Mouse (Mus musculus) liver, embryonic 13.5 days (tissue): Measurements from ENCODE around the gene Fam120c. TPM values are rescaled to one million over a fixed set of nuclear protein-coding genes. Genes with fewer than 3 reads are reported as not detected.
A peak's percentile ranks its signal among the peaks of the same experiment; 100 is the strongest.
"Not testable (repeated sequence)": the region's sequence is repeated elsewhere in the genome, so short reads cannot be mapped to it uniquely, and the experiment has no call there.

Source experiments
- ATAC-seq: fragments of 200-750 bp; cut with Nextera tagmentation; 2 replicates; pipeline ENCODE4 v1.8.0; 2017; ENCODE audit warnings: low read depth, mild to moderate bottlenecking, moderate number of reproducible peaks, moderate library complexity
- DNase-seq: peaks from one replicate; pipeline ENCODE4 v3.0.0; 2022
- H3K27ac ChIP-seq: fragments of 300-500 bp; sonication (generic); 2 replicates; pipeline ENCODE4 v1.5.1; 2015; ENCODE audit warnings: moderate library complexity, mild to moderate bottlenecking, inconsistent platforms
- H3K27me3 ChIP-seq: fragments of 300-500 bp; sonication (generic); 2 replicates; pipeline ENCODE4 v1.6.1; 2015; ENCODE audit warnings: mild to moderate bottlenecking, inconsistent platforms
- H3K36me3 ChIP-seq: fragments of 300-500 bp; sonication (generic); 2 replicates; pipeline ENCODE4 v1.6.1; 2015; ENCODE audit warnings: mild to moderate bottlenecking, inconsistent platforms
- H3K4me1 ChIP-seq: fragments of 300-500 bp; sonication (generic); replicated peaks from 2 replicates; pipeline ENCODE4 v1.6.1; 2015; ENCODE audit warnings: inconsistent platforms
- H3K4me2 ChIP-seq: fragments of 300-500 bp; sonication (generic); 2 replicates; pipeline ENCODE4 v1.6.1; 2015; ENCODE audit warnings: inconsistent platforms, mild to moderate bottlenecking, moderate library complexity
- H3K4me3 ChIP-seq: fragments of 300-500 bp; sonication (generic); replicated peaks from 2 replicates; pipeline ENCODE4 v1.5.1; 2015; ENCODE audit warnings: mild to moderate bottlenecking, inconsistent platforms
- H3K9ac ChIP-seq: fragments of 300-500 bp; sonication (generic); 2 replicates; pipeline ENCODE4 v1.6.1; 2015; ENCODE audit warnings: mild to moderate bottlenecking, inconsistent platforms
- H3K9me3 ChIP-seq: fragments of 300-500 bp; sonication (generic); replicated peaks from 2 replicates; pipeline ENCODE4 v1.6.1; 2016; ENCODE audit warnings: inconsistent platforms
- WGBS: fragments of 180-500 bp; shearing (Covaris S2); methylation state at CpG from one replicate; pipeline ENCODE4 v1.1.7; 2015; ENCODE audit not compliant: insufficient replicate concordance; 5-methylcytosine and 5-hydroxymethylcytosine counted together
- polyA plus RNA-seq: library from polyadenylated mRNA; unstranded; fragments of >200 nt; fragmentation: Nextera tagmentation; extraction: Ambion mirVana; gene quantifications from 2 replicates; pipeline ENCODE4 v1.2.1, GENCODE M21; 2015

Gene Fam120c
- polyA plus RNA-seq, 1 experiment from 2014 or later: 0.60 TPM

DNA sequence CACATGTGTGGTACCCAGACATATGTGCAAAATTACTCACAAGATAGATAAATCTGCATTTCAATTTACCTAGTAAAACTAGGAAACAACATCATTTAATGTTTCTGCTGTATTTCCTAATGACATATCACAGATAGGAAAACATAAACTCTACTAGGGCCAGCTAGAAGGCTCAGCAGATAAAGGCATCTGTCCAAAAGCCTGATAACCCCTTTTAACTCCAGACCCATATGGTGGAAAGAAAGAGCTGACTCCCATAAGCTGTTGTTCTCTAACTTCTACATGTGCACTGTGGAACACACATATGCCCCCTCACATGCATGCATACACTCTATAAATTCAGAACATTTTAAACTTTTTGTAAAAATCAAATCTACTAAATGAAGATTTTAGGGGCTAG lies 99.7 kb downstream of the Fam120c start:
- Histone ChIP-seq H3K4me2 (no peak overlapping the region), H3K9me3 (no peaks in the 10 kb centered on the region), H3K9ac (no peak overlapping the region), H3K4me3 (no peak overlapping the region), H3K27ac (no peak overlapping the region), H3K27me3 (no peaks in the 10 kb centered on the region), H3K4me1 (peaks cover 7% of the 10 kb centered on the region; the same call in 1 of the 2 replicates), H3K36me3 (no peaks in the 10 kb centered on the region)
- DNase-seq (no peak), ATAC-seq (peak; percentile 76; the same call in 1 of the 2 replicates)

GRCm38 (mm10) chrX:151444189-151444588 lies 100.2 kb downstream of the Fam120c start:
- DNase-seq (no peak), ATAC-seq (no peak)
- no peak overlapping the region for H3K4me2 ChIP-seq
- H3K9me3 ChIP-seq: no peaks in the 10 kb centered on the region
- no peak overlapping the region for H3K4me3 ChIP-seq
- peaks cover 7% of the 10 kb centered on the region; the same call in 1 of the 2 replicates for H3K4me1 ChIP-seq
- 69% methylated on average over 1 of the region's 1 CpGs for WGBS
- H3K27ac ChIP-seq: no peak overlapping the region
- H3K9ac ChIP-seq: no peak overlapping the region
- no peaks in the 10 kb centered on the region for H3K27me3 ChIP-seq
- H3K36me3 ChIP-seq: no peaks in the 10 kb centered on the region

DNA sequence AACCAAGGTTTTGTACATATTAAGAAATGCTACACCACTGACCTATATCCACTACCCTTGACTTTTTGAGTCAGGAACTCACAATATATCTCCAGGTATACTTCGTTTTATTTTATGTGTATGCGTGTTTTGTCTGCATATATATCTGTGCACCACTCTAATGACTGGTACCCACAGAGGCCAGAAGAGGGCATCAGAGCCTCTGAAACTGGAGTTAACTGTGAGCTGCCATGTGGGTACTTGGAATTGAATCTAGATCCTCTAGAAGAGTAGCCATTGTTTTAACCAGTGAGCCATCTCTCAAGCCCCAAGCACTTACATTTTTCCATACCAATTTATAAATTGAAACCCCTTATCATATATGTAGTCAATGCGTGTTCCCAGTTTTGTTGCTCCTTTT lies 144.2 kb downstream of the Fam120c start:
- Histone ChIP-seq H3K4me2 (no peak overlapping the region), H3K27me3 (no peaks in the 10 kb centered on the region), H3K9ac (no peak overlapping the region), H3K36me3 (no peaks in the 10 kb centered on the region), H3K4me3 (no peak overlapping the region), H3K4me1 (no peaks in the 10 kb centered on the region), H3K27ac (no peak overlapping the region), H3K9me3 (no peaks in the 10 kb centered on the region)
- DNase-seq (no peak), ATAC-seq (no peak)
- 63% methylated on average over 3 of the region's 3 CpGs for WGBS

- not testable (repeated sequence) for H3K36me3 ChIP-seq, H3K4me1 ChIP-seq, ATAC-seq, DNase-seq, H3K4me2 ChIP-seq, H3K9ac ChIP-seq, H3K9me3 ChIP-seq, H3K4me3 ChIP-seq, H3K27ac ChIP-seq, H3K27me3 ChIP-seq
- 80% methylated on average over 4 of the region's 4 CpGs for WGBS
Observed at GRCm38 (mm10) chrX:151493269-151493668, 149.3 kb downstream of the Fam120c start.

- H3K4me3 ChIP-seq: no peak overlapping the region
- no peak overlapping the region for H3K27ac ChIP-seq
- no peak for ATAC-seq
- no peaks in the 10 kb centered on the region for H3K4me1 ChIP-seq
- H3K9me3 ChIP-seq: no peaks in the 10 kb centered on the region
- no peaks in the 10 kb centered on the region for H3K27me3 ChIP-seq
- no peak overlapping the region for H3K9ac ChIP-seq
- DNase-seq: no peak
- 17% methylated on average over 1 of the region's 1 CpGs for WGBS
- H3K36me3 ChIP-seq: no peaks in the 10 kb centered on the region
- no peak overlapping the region for H3K4me2 ChIP-seq
Observed at GRCm38 (mm10) chrX:151496596-151496995, 152.6 kb downstream of the Fam120c start.

DNA sequence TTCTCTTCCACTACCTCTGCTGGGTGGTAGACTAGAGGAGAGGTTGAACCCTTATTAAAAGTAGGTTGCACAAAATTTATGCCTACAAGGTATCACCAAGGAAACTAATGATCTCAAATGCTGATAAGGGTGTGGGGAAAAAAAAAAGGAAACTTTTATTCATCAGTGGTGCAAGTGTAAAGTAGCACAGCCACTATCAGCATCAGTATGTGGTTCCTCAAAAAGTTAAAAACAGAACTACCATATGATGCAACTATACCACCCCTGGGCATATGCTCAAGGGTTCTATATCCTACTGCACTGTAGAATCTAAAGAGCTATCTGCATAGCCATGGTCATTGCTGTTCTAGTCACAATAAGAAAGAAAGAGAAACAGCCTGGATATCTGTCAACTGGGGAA lies 164.6 kb downstream of the Fam120c start:
- Histone ChIP-seq H3K4me3 (no peak overlapping the region), H3K36me3 (no peaks in the 10 kb centered on the region), H3K4me2 (no peak overlapping the region), H3K27ac (no peak overlapping the region), H3K4me1 (no peaks in the 10 kb centered on the region), H3K9ac (no peak overlapping the region), H3K27me3 (no peaks in the 10 kb centered on the region), H3K9me3 (no peaks in the 10 kb centered on the region)
- ATAC-seq: no peak
- no peak for DNase-seq

- ATAC-seq: no peak
- H3K9ac ChIP-seq: no peak overlapping the region
Observed at GRCm38 (mm10) chrX:151509906-151510305, 165.9 kb downstream of the Fam120c start.

DNA sequence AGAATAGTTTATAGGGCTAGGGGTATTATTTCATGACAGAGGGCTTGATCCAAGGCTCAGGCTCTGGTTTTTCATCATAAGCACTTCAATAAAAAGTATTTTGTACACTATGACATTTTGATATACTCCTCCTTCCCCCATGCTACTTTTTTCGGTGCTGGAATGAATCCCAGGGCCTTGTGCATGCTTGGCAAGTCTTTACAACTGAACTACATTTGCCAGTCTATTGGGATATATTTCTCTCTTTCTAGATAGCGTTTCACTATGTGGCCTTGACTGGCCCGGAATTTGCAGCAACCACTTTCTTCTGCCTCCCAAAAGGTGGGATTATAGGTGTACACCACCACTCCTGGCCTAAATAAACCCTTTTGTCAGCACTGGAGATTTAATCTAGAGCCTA lies 169.1 kb downstream of the Fam120c start:
- Histone ChIP-seq H3K4me2 (no peak overlapping the region), H3K4me1 (peaks cover 1% of the 10 kb centered on the region)
- no peak for DNase-seq

More at GRCm38 (mm10) chrX:151509906-151510305, 165.9 kb downstream of the Fam120c start:
- Histone ChIP-seq H3K9me3 (no peaks in the 10 kb centered on the region), H3K4me3 (no peak overlapping the region), H3K36me3 (no peaks in the 10 kb centered on the region), H3K27me3 (no peaks in the 10 kb centered on the region), H3K4me2 (no peak overlapping the region), H3K4me1 (no peaks in the 10 kb centered on the region), H3K27ac (no peak overlapping the region)
- no peak for DNase-seq
- 77% methylated on average over 1 of the region's 1 CpGs for WGBS

GRCm38 (mm10) chrX:151513694-151514093 lies 169.7 kb downstream of the Fam120c start:
- ATAC-seq (no peak), DNase-seq (no peak)
- H3K27me3 ChIP-seq: no peaks in the 10 kb centered on the region
- no peak overlapping the region for H3K4me3 ChIP-seq
- 77% methylated on average over 2 of the region's 2 CpGs for WGBS
- H3K4me2 ChIP-seq: no peak overlapping the region
- H3K27ac ChIP-seq: no peak overlapping the region
- H3K36me3 ChIP-seq: no peaks in the 10 kb centered on the region
- H3K9ac ChIP-seq: no peak overlapping the region
- H3K9me3 ChIP-seq: no peaks in the 10 kb centered on the region
- peaks cover 7% of the 10 kb centered on the region for H3K4me1 ChIP-seq

More for the DNA sequence above, 169.1 kb downstream of the Fam120c start:
- Histone ChIP-seq H3K9me3 (no peaks in the 10 kb centered on the region), H3K4me3 (no peak overlapping the region), H3K27me3 (no peaks in the 10 kb centered on the region), H3K36me3 (no peaks in the 10 kb centered on the region), H3K9ac (no peak overlapping the region), H3K27ac (no peak overlapping the region)
- no peak for ATAC-seq
- 57% methylated on average over 3 of the region's 3 CpGs for WGBS

DNA sequence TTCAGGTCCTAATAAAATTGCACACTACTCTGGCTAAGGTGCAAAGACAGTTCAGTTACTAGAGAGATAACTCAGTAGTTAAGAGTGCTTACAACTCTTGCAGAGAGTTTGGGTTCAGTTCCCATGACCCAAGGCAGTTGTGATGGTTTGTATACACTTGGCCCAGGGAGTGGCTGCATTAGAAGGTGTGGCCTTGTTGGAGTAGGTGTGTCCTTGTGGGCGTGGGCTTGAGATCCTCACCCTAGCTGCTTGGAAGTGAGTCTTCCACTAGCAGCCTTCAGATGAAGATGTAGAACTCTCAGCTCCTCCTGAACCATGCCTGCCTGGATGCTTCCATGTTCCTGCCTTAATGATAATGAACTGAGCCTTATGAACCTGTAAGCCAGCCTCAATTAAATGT lies 174.2 kb downstream of the Fam120c start:
- Histone ChIP-seq H3K27ac (0 out of 2 replicates have a peak overlapping the region, but pooled peaks have one; percentile 18), H3K9me3 (no peaks in the 10 kb centered on the region), H3K4me2 (peak overlapping the region; percentile 32), H3K9ac (no peak overlapping the region), H3K27me3 (no peaks in the 10 kb centered on the region), H3K4me1 (peaks cover 25% of the 10 kb centered on the region), H3K36me3 (no peaks in the 10 kb centered on the region), H3K4me3 (0 out of 2 replicates have a peak overlapping the region, but pooled peaks have one; percentile 18)
- WGBS: 23% methylated on average over 1 of the region's 1 CpGs
- ATAC-seq: peak; percentile 41
- DNase-seq: peak; percentile 32

DNA sequence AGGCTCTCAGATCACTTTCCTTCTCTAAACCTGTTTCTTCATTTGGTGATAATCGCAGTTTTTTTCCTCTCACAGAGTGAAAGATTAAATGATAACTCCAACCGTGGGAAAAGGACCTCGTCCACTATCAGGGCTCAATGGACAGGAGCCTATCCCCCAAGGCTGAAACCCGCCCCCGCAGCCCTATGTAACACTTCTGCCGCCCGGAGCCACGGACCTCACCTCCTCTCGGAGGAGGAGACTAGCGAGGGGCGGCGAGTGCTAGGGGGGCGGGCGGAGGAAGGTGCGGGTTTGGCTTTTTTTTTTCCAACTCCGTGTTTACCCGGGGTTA lies 176.1 kb downstream of the Fam120c start:
- 12% methylated on average over 17 of the region's 17 CpGs for WGBS
- peak overlapping the region; percentile 89 for H3K27ac ChIP-seq
- no peaks in the 10 kb centered on the region for H3K9me3 ChIP-seq
- DNase-seq (no peak), ATAC-seq (no peak; the same call in 1 of the 2 replicates)
- H3K4me3 ChIP-seq: peak overlapping the region; percentile 71
- H3K9ac ChIP-seq: peak overlapping the region; percentile 71
- no peaks in the 10 kb centered on the region for H3K27me3 ChIP-seq
- peaks cover 25% of the 10 kb centered on the region for H3K4me1 ChIP-seq
- peak overlapping the region; percentile 59 for H3K4me2 ChIP-seq
- H3K36me3 ChIP-seq: 0 out of 2 replicates have a peak, but pooled peaks cover 4% of the 10 kb centered on the region

GRCm38 (mm10) chrX:151520458-151521322 lies 176.7 kb downstream of the Fam120c start, which contains the start of gene Phf8:
Gene Phf8 (plus strand): TSS chrX:151520672.
- DNase-seq: peak; percentile 92
- WGBS: 12% methylated on average over 68 of the region's 68 CpGs
- peak; percentile 91 for ATAC-seq

More at GRCm38 (mm10) chrX:151520458-151521322, 176.7 kb downstream of the Fam120c start, which contains the start of gene Phf8:
- Histone ChIP-seq H3K27ac (peak within 1 kb of the TSS; percentile 94), H3K4me1 (peaks cover 25% of the 10 kb centered on the region), H3K36me3 (0 out of 2 replicates have a peak, but pooled peaks cover 4% of the 10 kb centered on the region), H3K9me3 (no peaks in the 10 kb centered on the region), H3K4me2 (peak within 1 kb of the TSS; percentile 87), H3K9ac (peak within 1 kb of the TSS; percentile 84), H3K27me3 (no peaks in the 10 kb centered on the region), H3K4me3 (peak within 1 kb of the TSS; percentile 71)
